Mouse (Mus musculus) WW6 (cell line): ENCODE results near the gene Vmn1r48.
"Not testable (repeated sequence)": the region's sequence is repeated elsewhere in the genome, so short reads cannot be mapped to it uniquely, and the experiment has no call there.

ENCODE experiments used
- DNase-seq: peaks from one replicate; pipeline ENCODE4 v3.0.0-alpha.2; 2013; ENCODE audit warnings: low read depth, low spot score

Gene Vmn1r48

GRCm38 (mm10) chr6:90036741-90037140 lies at the start of gene Vmn1r48:
Vmn1r48 (minus strand) TSS chr6:90036841.
- DNase-seq, result not testable (repeated sequence)

GRCm38 (mm10) chr6:90078406-90078805 lies 41.8 kb upstream of the Vmn1r48 start, which contains the start of gene Vmn1r49:
Vmn1r49 (minus strand) TSS chr6:90078506.
- DNase-seq, result no peak

- DNase-seq, result not testable (repeated sequence)
Observed at GRCm38 (mm10) chr6:90015847-90016246, 20.8 kb downstream of the Vmn1r48 start, which contains the start of gene Vmn1r47. Vmn1r47 (plus strand) TSS chr6:90016147.

- no peak for DNase-seq
Observed at GRCm38 (mm10) chr6:89985989-89986388, 50.7 kb downstream of the Vmn1r48 start.
